Mouse (Mus musculus) heart, adult 9 months (tissue): Measurements from ENCODE around the gene Olfr1396.

ENCODE experiments used
- DNase-seq, 2 experiments: peaks; one replicate each; pipeline ENCODE4 v3.0.0; 2022; ENCODE audit warnings: low spot score in 2 of 2

Gene Olfr1396

DNA sequence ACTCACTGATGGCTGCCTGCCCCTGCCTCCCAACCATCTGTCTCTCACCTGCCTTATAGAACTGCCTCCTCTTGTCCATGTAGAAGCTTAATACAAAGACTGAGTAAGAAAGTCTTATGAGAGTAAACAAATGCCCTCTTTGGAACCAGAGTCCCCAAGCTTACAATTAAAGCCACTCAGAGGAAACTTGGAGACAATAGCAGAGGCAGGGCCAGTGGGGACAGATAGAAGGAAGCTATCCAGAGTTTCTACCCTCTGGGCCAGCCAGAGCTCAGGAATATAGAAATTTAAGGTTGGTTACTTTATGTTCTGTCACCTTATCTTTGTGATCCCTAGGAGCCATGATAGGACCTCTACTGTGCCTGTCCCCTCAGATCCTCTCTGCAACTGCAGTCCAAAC lies at the start of gene Olfr1396:
Gene Olfr1396 (minus strand): TSS at position 101 of the 400 bp plus-strand sequence.
- no peak for DNase-seq

DNA sequence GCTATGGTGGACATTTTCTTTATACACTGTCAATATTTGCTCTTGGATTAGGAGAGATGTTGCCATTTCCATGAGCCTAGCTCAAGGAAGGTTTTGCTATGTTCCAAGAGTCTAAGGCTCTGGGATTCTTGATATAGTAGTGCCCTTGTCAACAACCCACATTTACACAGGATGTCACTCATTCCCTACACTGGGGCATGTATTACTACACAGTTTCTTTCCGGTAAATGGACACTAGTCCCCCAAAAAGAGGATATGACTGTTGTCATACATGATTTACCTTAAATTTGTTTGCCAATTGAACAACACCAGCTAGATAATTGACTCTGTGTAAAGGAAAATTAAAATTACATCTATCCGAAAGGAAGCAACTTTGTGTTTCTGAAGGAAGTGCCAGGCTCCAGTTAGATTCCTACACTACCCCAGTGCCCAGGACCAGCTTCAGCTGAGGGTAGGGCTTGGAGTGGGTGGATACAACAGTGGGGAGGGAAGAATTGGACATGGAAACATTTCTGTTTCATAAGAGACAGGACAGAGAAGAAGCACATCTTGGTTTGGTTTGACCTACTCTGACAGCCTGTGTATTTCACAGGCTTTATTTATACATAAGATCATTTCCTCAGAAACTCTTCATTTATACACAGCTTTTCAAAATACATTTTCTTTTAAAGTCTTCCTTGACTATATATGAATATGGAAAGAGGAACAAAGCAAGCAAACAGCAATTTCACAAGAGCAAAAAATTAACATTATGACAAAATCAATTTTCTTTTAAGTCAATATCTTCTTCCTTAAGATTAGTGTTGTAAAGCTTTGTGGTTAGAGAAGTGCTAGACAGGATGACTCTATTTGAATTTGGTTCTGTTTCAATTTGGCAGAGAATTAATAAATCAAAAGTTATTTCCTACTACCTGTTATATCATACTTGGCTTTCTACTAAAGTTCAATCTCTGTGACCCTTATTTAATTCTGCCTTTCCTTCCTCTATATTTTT lies 42.4 kb upstream of the Olfr1396 start:
- DNase-seq = no peak

DNA sequence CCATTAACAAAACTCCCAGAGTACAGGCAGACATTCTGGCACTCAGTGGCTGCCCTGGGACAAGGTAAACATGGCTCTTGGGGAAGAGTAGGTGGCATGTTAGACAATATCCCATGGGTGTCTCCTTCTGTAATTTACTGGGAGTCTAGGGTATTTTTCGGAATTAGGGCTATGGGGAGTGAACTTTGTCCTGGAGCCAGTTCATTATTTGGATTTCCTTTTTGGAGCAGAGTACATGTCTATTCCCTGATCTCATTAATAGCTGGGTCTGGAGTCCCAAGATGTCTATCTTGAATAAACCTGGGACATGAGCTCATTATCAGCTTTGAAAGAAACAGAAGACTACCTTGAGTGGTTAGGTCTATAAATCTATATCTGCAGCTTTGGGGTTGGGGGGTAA lies 39.4 kb upstream of the Olfr1396 start, which contains the start of gene Olfr1394:
Gene Olfr1394 (plus strand): TSS at position 301 of the 400 bp plus-strand sequence.
- DNase-seq = no peak

DNA sequence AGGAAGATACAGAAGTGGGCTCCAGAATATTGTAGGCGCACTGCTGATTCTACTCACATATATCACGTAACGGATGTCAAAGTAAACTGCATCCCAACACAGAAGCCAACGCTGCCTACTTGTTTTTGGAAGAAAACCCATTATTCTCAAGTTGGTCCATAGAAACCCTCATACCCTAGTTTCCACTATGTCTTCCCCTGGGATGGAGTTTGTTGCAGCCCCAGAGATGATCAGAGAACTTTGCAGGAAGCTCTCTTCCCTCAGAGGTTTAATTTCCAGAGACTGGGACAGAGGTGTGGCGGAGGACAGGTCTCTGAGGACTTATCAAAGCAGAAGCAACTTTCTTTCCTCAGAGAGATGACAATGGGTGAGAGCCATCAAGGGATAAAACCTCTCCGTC lies 27.3 kb upstream of the Olfr1396 start, which contains the start of gene Olfr1395:
Gene Olfr1395 (plus strand): TSS at position 301 of the 400 bp plus-strand sequence.
- DNase-seq = no peak

DNA sequence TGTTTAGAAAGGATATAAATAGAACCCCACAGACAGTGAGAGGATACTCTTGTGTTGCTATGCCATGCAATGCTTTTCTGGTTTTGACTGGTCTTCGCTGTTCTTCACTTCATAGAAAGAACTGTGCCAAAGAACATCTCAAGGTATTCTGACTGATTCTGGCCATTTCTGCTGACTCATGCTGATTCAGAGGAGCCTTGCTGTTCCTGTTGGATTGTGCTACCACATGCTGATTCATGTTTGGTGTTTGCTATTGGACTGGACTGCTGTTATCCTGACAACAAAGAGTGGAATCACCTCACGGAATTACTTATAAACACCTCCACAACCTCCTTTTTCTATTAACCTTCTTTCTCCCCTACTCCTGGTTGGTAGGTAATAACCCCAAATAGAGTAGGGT lies 9.5 kb upstream of the Olfr1396 start:
- DNase-seq = no peak

DNA sequence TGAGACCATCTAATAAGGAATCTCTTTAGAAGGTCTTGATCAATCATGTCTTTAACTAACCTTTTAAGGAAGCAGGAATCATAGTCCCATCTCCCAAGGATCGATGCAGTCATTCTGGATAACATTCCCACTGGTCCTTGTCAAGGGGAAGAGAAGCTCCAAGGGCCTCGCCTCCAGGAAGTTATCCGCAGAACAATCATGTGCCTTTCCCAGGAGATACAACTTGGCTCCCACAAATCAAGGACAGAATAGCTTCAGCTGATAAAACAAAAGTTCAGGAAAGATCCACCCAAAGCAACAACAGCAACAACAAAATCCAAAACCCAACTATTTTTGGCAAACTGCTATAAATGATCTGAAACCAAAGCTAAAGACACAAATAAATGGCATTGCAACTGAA lies 5.0 kb upstream of the Olfr1396 start:
- DNase-seq = peak in 1 of 2 experiments; percentile 31

DNA sequence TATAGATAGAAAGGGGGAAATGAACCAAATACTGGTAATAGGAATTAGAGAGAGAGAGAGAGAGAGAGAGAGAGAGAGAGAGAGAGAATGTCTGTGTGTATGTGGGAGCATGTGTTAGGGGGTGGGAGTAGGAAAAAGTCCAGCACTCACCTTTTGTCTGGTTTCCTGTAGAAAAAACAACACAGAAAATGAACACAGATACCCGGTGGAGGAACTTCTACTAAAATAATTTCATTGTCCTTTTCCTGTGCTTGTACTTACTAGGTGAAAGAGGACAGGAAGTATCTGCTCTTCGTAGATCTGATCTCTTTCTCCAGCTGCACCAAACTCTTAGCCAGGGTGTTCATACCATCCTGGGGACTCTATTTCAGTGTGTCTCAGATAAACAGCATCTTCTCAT lies 516 bp downstream of the Olfr1396 start:
- DNase-seq = peak in 1 of 2 experiments; percentile 44

DNA sequence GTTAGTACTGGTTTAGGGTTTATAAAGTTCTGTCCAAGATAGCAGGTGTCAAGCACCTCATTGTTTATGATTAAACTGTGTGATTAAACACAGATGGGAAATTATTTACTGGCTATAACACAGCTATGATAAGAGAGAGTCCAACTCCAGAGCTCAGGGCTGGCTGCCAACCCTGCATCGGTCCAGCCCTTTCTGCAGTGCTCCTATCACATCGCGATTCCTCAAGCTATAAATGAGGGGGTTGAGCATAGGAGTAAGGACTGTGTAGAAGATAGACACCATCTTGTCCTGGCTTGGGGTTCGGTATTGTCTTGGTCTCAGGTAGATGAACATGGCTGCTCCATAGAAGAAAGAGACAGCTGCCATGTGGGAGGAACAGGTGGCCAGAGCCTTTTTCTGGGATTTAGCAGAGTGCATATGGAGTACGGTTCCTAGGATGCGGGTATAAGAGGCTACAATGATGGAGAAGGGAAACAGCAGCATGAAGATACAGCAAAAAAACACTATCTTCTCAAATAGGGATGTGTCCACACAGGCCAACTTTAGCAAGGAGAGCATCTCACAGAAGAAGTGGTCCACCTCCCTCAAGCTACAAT lies 2.0 kb downstream of the Olfr1396 start:
- DNase-seq = no peak

DNA sequence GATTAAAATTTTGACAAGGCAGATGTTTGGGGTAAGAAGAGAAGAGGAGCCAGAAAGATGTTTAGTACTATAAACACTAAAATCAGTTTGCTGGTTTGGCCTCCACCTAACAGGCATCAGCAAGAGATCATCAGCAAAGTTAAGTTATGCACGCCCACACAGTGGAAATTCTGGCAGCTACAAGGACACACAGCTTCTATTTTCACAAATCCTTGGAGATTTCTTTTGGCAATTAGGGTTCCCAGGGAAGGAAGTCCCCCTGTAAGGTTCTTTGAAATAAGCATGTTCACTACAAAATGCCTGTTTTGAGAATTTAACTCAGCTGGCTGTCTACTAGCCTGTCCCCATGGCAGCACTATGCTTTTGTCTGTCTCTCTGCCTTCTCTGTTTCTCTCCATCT lies 3.7 kb downstream of the Olfr1396 start:
- DNase-seq = peak in 1 of 2 experiments; percentile 39

DNA sequence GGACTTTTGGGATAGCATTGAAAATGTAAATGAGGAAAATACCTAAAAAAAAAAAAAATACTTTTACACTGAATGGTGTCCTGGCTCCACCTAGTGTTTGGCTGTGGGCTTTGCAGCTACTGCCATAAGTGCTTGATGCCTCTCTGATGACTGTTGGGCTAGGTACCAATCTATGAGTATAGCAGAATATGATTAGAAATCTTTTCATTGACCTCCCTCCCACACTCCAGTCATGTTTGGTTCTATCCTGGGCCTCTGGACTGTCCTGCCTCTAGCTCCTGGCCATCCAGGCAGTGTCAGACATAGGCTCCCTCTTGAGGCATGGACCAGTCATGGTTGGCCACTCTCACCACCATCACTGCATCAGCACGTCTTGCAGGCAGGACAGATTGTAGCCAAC lies 5.8 kb downstream of the Olfr1396 start:
- DNase-seq = no peak

DNA sequence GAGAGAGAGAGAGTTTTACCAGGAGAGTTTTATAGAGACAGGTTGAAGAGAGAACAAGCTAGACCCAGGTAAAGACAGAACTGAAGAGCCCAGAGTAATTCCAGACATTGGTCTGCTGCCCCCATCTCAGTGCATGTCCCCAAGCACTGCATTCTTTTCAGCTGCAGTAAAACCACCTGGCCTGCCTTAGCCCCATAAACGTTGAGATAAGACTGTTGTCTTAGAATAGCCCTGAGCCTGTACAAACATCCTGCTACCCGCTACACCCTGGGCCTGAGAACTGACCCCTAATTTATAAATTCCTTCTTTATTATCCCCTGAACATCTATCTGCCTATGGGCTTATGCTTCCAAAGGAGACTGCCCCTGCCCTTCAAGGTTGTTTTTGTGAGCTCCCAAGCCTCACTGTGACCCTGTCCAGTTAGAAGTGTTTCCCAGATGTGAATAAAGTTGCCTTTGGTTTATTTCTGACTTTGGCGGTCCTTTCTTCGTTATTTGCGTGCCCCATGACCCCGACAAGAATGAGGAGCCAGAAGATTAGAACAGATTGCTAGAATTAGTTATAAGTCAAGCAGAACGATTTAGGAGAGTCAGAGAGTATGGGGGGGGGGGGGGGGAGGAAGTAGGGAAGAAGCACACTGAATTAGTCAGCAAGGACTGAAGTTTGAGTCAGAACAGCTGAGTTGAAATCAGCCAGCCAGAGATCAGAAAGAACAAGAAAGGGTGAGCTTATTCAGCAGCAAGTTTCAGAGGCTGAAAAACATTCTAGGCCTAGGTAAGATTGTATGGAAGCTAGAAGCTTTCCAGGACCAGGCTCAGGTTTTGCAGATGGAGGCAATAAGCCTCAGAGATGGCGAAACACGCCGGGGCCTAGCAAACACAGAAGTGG lies 6.8 kb downstream of the Olfr1396 start:
- no peak for DNase-seq

DNA sequence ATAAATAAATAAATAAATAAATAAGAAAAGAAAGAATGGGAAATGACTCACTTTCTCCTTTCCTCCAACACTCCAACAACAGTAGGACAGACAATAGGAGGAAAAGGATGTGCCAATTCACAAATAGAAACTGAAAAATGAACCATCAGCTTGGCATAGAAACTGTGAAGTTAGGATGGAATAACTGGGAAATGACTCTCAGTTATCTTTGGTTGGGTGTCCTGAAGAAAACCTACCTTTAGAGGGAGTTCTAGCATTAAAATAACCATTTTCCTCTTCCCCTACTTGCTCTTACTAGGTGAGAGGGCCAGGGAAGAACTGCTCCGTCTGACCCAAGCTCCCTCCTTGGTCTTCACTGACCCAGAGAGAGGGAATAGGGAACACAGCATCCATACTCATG lies 8.9 kb downstream of the Olfr1396 start:
- DNase-seq = no peak

DNA sequence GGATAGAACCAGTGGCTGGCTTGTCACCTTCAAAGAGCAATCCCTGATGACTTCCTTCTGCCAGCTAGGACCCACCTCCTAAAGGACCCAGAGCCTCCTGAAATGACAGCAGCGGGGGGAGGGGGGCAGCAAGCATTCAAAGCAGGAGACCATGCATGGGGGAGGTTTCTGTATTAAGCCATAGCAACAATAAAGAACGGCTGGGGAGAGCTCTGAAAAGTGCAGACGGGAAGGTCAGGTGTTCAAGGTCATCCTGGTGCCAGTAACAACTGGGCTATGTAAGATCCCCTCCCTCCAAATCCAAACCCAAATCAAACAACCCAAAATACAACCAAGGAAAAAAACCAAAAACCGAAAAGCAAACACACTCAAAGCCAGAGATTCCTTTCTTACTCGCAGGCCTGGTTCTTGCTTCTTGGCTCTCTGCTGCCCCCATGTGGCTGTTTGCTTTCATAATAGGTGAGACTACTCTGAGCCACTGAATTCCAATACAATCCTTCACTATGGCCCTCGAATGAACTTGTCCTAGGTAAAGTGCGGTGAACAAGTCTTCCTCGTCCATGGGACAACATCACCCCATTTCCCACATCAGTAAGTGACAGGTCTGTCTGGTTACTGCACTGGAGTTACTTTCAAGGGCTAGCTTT lies 11.5 kb downstream of the Olfr1396 start:
- DNase-seq = peak; percentile 59 to 79

DNA sequence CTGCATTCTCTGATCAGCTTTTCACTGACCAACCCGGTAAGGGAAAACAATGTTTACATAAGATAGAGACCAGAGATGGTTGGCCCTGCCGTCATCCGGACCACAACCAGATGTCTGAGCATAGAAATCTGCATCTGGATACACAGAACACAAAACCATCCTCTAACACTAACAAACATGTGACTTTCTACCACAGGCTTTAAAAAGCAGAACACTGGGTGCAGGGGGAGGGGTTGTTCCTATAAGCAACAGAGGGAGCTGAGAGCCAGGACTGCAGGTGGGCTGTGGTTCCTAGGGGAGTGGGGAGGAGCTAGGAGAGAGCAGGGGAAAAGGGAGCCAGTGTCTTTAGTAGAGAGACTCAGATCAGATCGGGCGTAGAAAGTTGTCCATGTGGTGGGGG lies 13.2 kb downstream of the Olfr1396 start:
- DNase-seq = no peak

DNA sequence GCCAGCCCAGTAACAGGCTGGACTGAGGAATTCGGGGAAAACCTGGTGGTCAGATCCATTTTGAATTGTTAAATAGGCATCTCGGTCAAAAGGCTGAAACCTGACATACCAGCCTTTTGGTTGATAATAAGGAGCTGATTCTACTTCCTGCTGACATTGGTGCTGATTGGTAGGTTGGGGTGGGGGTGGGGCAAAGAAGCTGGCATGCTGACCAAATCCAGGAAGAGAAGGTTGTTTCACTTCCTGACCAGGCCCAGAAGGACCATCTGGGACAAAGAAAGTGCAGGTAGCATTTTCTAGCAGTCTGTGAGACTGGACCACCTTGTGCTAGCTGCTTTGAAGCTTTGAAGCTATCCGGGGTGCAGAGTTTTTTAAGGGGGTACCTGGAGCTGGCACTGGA lies 14.3 kb downstream of the Olfr1396 start:
- DNase-seq = no peak

DNA sequence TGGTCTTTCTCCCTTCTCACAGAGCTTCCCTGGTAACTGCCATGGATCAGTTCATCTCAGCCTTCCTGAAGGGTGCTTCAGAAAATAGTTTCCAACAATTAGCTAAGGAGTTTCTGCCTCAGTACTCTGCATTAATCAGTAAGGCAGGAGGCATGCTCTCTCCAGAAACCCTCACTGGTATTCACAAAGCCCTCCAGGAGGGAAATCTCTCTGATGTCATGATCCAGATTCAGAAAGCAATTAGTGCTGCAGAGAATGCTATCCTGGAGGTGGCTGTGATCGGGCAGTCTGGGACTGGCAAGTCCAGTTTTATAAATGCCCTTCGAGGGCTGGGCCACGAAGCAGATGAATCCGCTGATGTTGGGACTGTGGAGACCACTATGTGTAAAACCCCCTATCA lies 19.3 kb downstream of the Olfr1396 start:
- no peak for DNase-seq

DNA sequence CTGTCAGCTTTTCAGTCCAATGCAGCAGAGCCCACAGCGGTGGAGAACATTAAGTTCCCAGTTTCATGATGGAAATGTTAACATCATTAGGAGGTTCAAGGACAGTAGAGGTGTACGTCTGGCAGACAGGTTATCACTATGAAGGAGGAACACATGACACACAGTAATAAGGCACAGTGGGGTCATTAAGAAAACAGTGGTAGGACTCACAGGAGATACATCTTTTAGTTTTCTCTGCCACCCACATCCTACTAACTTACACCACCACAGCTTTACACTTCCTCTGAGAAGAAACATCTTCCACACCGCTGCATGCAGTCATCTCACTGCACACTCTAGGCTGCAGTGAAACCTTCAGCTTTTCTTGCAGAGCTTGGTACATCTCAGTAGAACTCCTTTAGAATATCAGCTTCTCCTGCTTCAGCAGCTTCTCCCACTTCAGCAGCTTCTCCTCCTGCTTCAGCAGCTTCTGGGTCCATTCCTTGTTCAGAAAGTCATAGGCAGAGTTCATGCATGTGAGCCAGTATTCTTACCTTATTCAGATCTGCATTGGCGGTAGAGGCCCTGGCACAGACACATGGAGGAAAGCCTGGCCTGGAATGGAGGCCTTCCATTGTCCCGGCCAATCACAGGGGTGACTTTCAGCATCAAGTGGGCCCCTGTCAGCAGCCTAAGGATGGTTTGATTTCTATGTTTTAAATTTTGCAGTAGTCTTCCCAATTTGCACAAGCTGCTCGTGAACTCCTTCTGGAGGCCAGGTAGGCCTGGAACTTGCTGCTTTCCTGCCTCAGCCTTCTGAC lies 20.6 kb downstream of the Olfr1396 start:
- no peak for DNase-seq

DNA sequence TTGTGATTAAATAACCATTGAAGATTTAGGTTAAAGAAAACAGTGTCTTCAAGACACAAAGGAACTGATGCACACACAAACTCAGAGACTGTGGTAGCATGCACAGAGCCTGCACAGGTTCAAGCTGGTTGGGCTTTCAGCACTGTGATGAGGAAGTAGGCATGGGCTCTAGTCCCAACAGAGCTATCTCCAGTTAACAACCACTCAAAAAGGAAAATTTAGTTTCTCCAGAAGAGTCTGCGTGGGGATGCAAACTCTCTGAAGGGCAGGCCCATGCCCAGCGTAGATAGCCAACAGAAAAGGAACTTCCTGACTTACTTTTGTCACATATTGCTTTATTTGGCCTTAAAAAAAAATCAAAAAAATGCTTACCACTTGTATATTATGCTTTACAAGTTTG lies 21.9 kb downstream of the Olfr1396 start:
- no peak for DNase-seq

DNA sequence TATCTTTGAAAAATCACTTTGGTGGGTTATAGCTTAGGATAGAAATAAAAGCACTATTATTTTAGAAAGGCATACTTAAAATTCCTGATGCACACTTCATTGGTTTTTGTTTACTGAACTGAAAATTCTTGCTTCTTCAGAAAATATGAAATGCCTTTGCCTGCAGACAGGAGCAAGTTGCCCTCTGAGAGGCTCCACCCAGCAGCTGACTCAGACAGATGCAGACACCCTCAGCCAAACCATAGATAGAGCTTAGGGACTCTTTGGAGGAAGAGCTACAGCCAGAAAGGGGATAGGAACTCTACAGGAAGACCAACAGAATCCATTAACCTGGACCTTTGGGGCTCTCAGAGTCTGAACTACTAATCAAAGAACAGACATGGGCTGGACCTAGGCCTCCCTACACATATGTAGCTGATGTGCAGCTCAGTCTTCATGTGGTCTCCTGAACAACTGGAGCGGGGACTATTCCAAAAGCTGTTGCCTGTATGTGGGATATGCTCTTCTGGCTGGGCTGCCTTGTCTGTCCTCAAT lies 22.6 kb downstream of the Olfr1396 start:
- DNase-seq = no peak

DNA sequence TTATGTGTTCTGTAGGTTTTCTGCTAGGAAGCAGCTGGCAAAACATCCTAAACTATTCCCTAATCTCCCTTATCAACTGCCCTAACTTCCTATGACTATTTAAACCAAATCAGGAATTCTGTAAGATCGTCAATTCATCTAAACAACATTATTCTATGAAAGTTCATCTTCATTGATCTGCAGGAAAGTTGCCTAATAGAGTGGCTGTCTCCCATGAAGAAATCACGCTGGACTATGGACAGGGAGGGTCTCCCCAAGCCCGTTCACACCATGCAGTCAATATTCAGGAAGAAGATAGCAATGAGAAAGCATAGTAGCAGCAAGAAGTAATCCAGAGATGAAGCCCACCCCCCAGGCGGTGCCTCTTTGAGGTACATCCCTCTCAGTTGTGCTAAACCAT lies 23.5 kb downstream of the Olfr1396 start:
- DNase-seq = no peak
